Mouse (Mus musculus) yolk sac, embryonic 10.5 days (tissue): ENCODE data around the gene 1810010D01Rik.

Experiments
- DNase-seq: peaks from one replicate; pipeline ENCODE4 v3.0.0-alpha.2; 2017; ENCODE audit warnings: low spot score

The 1810010D01Rik gene

DNA sequence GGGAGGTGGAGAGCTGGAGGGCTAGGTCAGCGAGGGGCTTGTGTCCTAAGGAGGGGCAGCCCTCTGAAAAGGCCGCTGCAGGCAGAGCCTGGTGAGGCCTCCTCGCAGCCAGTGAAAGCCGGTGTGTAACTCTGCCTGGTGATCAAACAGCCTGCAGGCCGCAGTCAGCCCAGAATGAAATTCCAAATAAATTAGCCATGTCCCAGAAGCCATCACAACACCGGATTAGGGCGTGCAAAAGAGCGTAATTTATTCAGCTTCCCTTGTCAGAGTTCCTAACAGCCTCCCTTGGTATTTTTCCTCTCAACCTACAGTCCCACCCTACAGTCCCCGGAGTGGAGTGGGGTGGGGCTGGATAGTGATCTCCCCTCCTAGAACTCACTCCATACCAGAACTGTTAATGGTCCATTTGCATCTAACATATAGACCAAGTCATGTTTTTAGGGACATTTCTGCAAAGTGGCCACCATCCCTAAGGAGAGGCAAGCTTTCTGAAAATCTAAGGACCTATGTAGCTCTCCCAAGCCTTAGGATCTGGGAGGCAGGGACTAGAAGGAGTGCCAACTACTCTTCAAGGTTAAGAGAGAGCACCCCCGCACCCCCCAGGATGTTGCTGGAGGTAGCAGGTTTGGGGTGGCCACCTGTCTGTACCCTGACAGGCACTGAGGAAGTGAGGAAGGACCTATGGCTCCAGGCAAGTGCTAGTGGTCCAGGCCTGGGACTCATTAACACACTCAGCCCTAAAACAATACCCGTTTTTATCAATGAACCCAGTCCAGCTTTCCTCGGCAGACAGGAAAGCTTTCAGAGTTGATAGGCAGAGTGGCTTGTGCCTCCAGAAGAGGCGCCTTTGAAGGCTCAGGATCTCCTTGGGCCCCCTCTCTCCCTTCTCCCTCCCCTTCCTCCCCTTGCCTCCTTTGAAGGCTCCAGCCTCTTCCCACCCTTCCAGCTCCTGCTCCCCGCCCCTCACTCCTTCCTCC is 4.1 kb upstream of the 1810010D01Rik start:
- DNase-seq: peak; percentile 30

- DNase-seq: no peak
Observed at GRCm38 (mm10) chr7:145210477-145211070, 2.7 kb upstream of the 1810010D01Rik start.

DNA sequence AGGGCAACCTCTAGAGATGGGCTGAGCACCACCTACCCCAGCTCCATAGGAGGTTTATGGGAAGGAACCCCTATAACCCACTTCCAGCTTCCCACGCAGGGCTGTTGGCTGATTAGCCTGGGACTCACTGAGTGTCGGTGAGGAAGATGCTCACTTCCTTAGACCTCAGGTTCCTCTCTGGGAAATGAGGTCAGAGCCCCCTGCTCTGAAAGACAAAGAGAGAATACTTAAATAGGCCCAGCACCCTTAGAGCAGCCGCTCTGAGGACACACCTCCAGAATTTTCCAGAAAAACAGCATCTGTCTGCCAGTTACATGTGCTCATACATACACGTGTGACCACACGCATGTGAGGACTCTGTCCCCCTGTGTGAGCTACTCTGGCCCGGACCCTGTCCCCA is 1.1 kb downstream of the 1810010D01Rik start:
- DNase-seq: peak; percentile 15

DNA sequence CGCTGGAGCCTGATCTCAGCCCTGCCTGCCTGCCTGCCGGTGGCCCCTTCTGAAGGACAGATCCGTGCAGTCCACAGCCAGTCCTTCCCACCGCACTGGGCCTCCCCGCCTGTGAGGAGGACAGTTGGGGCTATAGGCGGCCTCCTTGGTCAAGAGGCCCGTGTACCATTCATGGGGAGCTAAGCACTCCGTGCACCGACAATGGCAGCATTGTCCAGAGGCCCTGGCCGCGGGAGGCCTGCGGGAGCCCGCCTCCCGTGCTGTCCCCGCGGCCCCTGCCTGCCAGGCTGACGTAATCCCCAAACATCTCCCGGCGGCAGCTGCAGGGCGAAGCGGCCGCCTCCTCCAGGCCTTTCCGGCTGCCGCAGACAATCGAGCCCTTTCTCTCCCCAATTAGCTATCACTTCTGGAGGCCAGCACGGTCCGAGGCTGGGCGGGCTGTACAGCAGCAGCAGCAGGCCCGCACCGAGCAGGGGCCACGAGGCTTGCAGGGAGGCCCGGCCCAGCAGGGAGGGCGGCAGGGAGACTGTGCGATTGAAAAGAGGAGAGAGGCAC is 1.8 kb downstream of the 1810010D01Rik start:
- DNase-seq: peak; percentile 81

DNA sequence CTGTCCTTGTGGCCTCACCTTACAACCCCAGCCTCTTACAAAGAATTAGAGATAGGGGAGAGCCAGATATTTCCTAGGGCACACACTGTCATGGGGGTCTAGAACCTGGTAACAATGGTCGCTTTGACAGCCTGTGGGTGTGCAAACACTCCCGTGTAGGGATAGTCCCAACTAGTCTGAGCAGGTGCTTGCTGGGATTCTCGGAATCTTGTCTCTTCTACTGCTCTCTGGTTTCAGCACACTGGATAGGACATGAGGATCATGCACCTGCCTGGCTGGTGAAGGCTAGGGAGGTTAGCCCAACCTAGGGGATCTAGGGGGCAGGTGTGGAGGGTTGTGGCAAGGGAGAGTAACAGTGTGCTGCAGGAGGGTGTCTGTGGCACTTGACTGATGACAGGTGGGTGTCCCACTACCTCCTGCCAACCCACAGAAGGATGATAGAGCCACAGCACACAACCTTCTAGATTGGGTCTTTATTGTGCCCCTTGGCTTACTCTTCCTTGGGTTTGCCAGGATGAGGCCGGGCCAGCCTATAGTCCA is 2.5 kb downstream of the 1810010D01Rik start:
- DNase-seq: no peak

DNA sequence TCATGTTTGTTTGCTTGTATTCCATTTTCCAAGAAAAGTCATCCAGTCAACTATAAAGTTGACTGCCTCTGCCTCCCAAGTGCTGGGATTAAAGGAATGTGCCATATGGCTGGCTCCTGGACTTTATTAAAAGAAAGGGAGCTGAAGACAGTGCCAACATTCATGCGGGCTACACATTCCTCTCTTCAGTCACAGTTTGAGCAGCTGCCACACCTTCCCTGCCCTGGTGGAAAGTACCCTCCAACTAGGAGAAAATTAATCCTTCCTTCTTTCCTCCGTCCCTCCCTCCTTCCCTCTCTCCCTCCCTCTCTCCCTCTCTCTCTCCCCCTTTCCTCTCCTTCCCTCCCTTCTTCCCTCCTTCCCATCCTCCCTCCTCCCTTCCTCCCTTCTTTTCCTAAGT is 8.2 kb downstream of the 1810010D01Rik start:
- no peak for DNase-seq

DNA sequence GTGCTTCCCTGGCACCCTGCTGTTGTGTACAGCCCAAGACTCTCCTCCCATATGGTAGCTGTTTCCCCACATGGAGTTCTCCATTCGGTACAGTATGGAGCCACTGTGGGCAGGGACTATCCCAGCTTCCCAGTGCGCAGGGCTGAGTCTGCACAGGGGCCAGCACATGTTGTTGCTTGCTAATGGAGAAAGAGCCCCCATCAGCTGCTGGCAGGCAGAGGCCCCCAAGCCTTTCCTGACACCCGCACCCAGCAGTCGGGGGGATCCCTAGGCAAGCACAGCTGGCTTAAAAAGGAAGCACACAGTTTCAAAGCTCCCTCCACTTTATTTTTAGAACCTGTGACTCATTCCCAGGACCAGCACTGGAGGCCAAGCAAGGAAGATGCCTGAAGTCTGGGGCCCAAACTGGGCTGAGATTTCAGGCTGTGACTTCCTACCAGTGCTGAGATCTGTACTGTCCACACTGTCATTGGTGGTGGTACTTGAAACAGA is 9.7 kb downstream of the 1810010D01Rik start:
- no peak for DNase-seq

DNA sequence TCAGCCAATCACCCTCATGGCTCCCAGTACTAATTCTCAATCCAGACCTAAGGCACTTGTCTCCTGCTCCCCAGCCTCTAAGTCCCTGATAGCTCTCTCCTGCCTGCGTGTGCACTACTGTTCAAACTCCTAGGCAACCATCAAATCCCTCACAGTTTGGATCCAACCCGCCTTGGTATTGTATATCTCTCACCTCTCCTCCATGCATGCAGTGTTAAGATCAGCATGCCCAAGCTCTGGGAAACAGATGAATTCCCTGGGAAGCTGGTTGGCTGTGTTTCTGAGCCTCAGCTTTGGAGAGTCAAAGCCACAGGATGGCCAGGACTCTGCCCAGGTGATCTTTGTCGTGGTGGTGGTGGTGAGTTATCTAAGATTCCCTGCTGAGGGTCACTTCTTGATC is 10.2 kb downstream of the 1810010D01Rik start:
- DNase-seq: no peak

DNA sequence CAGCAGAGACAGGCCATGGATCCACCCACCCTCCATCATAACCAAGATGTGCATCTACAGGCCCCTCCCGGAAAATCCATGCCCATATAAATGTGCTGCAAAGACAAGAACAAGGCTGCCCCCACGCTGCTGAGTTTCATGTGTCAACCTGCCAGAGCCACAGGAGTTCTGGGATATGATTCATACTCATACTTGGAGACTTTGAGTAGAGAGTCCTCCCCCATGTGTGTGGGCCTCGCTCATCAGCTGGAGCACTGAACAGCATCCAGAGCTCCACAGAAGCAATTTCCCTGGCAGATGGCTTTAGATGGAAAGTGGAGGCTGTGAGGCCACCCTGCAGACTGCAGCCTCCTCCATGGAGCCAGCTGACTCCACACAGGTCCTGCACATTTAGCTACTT is 10.9 kb downstream of the 1810010D01Rik start:
- no peak for DNase-seq

DNA sequence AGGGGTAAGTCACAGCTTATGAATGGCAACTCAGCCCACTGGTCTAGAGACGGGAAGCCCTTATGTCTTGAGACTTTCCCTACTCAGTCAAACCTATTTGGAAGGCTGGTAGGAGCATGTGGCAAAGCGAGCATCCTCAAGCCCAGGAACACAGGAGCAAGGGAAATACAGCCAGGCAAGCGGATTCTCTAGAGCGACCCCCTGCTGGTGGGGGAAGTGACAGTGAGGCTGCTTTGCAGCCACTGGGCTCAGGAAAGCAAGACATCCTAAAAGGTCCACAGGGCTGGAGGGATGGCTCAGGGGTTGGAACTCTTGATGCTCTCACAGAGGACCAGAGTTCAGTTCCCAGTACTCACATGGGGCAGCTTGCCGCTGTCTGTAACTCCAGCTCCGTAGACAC is 11.6 kb downstream of the 1810010D01Rik start:
- DNase-seq: no peak

DNA sequence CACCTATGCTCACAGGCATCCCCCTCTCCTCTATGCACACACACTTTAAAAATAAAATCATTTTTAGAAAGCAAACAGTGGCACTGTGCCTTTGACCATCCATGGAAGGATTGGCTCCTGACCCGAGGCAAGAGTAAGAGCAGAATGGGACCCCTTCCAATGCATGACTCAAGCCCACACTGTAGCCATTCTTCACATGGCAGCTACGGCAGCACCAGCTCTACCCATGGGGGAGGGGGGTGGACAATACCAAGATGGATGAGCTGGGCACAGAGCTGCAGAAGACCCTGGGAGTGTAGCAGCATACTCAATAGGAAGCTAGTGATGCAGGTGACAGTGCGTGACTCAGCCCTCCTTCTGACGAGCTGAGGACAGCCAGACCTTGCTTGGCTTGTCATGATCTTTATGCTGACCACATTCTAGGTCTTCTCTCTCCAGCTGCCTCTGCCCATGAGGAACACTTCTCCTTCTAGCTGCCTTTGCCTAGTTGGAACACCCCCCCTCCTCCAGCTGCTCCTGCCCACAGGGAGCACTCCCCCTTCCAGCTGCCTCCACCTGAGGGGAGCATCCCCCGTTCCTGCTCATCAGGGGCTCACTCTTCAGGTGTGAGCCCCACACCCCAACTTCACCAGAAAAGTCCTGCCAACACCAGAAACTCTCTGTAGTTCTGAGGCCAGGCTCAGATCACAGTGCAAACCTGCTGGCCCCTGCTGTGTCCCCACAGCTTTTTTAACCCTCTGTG is 12.6 kb downstream of the 1810010D01Rik start:
- DNase-seq: no peak

GRCm38 (mm10) chr7:145194455-145195161 is 13.3 kb downstream of the 1810010D01Rik start:
- DNase-seq: no peak

GRCm38 (mm10) chr7:145192836-145193235 is 15.1 kb downstream of the 1810010D01Rik start:
- no peak for DNase-seq

GRCm38 (mm10) chr7:145190520-145190919 is 17.4 kb downstream of the 1810010D01Rik start:
- DNase-seq: no peak

- no peak for DNase-seq
Observed at GRCm38 (mm10) chr7:145189342-145189741, 18.6 kb downstream of the 1810010D01Rik start.

- no peak for DNase-seq
Observed at GRCm38 (mm10) chr7:145187802-145188201, 20.1 kb downstream of the 1810010D01Rik start.

DNA sequence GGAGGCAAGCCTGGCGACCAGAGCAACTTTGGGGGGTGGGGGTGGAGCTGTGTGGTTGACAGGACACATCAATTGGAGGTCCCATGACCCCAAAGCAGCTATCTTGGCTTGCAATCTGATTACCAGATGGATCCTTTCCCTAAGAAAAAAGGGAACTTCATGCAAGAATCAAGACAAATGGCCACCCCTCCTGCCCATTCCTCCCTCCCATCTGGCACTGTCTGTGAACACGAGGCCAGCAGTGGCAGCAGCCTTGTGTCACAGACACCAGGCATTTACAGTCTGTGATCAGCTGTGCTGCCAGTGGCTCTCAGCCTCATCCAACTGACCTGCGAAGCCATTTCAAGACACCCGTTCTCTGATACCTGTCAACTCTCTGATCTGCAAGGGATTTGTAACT is 25.5 kb downstream of the 1810010D01Rik start:
- no peak for DNase-seq

GRCm38 (mm10) chr7:145181376-145182034 is 26.4 kb downstream of the 1810010D01Rik start:
- no peak for DNase-seq

- no peak for DNase-seq
Observed at GRCm38 (mm10) chr7:145179691-145180091, 28.2 kb downstream of the 1810010D01Rik start.

DNA sequence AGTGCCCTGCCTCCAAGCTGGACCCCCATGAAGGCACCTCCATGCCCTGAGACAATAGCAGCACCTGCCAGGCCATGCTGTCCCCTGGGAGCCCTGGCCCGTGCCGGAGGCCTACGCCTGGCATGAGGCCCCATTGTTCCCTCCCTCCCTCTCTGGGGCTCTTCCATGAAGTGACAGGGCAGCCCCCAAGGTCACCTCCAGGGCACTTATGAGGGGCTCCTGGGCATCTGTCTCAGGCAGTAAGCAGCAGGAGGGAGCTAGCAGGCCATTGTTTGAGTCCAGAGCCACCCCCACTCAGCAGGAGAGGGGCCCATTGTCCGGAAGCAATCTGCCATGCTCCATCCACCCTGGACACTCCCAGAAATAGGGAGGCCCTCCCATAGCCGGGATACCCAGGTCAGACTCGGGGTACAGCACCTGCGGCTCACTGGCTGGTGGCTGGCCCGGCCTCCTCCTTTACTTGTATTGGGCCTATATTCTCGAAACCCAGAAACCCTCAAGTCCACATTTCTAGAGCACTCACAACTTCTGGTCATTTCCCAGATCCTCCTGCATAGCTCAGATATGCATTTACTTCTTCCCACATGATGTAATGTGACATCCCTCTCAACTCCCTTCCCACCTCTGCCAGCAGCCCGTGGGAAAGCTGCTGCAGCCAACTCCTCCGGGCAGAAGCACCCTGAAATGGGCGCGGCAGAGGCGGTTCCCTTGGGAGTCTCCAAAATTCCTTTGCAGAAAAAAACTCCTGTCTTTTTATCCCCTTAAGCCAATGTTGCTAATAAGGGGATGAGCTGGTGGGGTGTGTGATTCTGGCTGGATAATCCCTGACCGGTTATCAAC is 30.9 kb downstream of the 1810010D01Rik start:
- no peak for DNase-seq
